Mouse (Mus musculus) ES-E14 (cell line): ENCODE measurements around the gene Astn1.

Experiments used
- HCFC1 ChIP-seq: IDR thresholded peaks from 2 replicates; pipeline ENCODE4 v1.6.1; 2012; ENCODE audit warnings: low read length, inconsistent platforms, borderline replicate concordance; ENCODE audit not compliant: insufficient read depth
- ZNF384 ChIP-seq: IDR thresholded peaks from 2 replicates; pipeline ENCODE4 v1.6.1; 2012; ENCODE audit warnings: low read depth, low read length, inconsistent platforms

DNA sequence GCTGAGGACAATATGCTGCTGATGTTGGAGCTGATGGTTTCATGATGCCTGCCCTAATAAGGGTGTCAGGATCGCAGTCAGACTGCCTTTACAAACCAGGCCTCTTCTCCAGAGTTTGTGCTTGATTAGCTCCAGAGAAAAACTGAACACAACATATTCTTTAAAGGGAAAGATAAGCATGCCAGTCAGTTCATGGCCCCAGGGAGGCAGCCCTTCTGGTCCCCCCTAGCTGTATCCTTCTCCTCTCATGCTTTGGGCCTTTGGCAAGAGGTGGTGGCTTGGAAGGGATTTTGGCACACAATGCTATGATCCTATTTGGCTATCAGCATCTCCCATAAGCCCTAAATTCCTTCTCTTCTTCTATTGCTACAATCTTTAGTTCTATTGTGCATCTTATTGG, 128.1 kb downstream of the Astn1 start:
- TF ChIP-seq ZNF384 (no peak), HCFC1 (no peak)
